Mouse (Mus musculus) spleen, embryonic (tissue): ENCODE data around the gene Mrgprb3.

Experiments used
- CTCF ChIA-PET: fragments of 350-600 bp; sonication (Branson Sonifier 250); formaldehyde crosslinking; loops from one replicate; lab custom pipeline; 2022; lab: Charles Lee

Mrgprb3 gene

DNA sequence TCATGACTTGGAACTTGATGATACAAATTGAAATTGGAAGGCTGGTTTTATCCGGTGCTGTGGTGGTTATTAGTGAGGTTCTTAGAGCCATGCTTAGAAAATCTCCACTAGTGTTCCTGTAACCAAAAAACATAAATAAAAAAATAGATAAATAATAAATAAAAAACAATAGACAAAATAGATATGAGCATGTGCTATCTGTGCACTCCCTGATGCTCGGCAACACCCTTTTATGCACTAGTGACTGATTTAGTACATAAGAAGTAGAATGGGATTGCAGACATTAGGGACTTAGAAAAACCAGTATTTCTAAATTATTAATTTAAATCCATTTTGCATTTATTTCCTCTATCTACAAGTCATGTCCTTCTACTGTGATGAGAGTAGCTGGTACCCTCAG lies at the start of gene Mrgprb3:
Gene Mrgprb3 (minus strand): TSS at position 101 of the 400 bp plus-strand sequence.
- CTCF ChIA-PET, result no interaction called here
